Mouse (Mus musculus) heart, embryonic 11.5 days (tissue): ENCODE data around the gene Fryl. TPM values are rescaled to one million over a fixed set of nuclear protein-coding genes. Genes with fewer than 3 reads are reported as not detected.

Experiments used
- ATAC-seq: fragments of 200-750 bp; cut with Nextera tagmentation; replicated peaks from 2 replicates; pipeline ENCODE4 v1.8.0; 2017; ENCODE audit warnings: moderate library complexity; ENCODE audit not compliant: insufficient number of reproducible peaks, low FRiP score, low TSS enrichment
- H3K27ac ChIP-seq: fragments of 300-500 bp; sonication (generic); 2 replicates; pipeline ENCODE4 v1.5.1; 2014; ENCODE audit warnings: mild to moderate bottlenecking, low read depth, low read length
- H3K27me3 ChIP-seq: fragments of 300-500 bp; sonication (generic); 2 replicates; pipeline ENCODE4 v1.6.1; 2014; ENCODE audit warnings: mild to moderate bottlenecking, low read length, mixed read lengths; ENCODE audit not compliant: control insufficient read depth, insufficient read depth
- H3K36me3 ChIP-seq: fragments of 300-500 bp; sonication (generic); 2 replicates; pipeline ENCODE4 v1.6.1; 2014; ENCODE audit warnings: mild to moderate bottlenecking, low read length, moderate library complexity, mixed read lengths; ENCODE audit not compliant: control insufficient read depth, insufficient read depth
- H3K4me1 ChIP-seq: fragments of 300-500 bp; sonication (generic); 2 replicates; pipeline ENCODE4 v1.6.1; 2014; ENCODE audit warnings: low read length; ENCODE audit not compliant: control insufficient read depth, insufficient read depth
- H3K4me2 ChIP-seq: fragments of 300-500 bp; sonication (generic); 2 replicates; pipeline ENCODE4 v1.6.1; 2014; ENCODE audit warnings: mild to moderate bottlenecking, moderate library complexity
- H3K4me3 ChIP-seq: fragments of 300-500 bp; sonication (generic); 2 replicates; pipeline ENCODE4 v1.5.1; 2014; ENCODE audit warnings: low read depth, low read length
- H3K9ac ChIP-seq: fragments of 300-500 bp; sonication (generic); 2 replicates; pipeline ENCODE4 v1.6.1; 2014; ENCODE audit warnings: mild to moderate bottlenecking, low read depth, low read length, moderate library complexity
- H3K9me3 ChIP-seq: fragments of 300-500 bp; sonication (generic); replicated peaks from 2 replicates; pipeline ENCODE4 v1.6.1; 2016; ENCODE audit warnings: low read length; ENCODE audit not compliant: control insufficient read depth
- WGBS: fragments of 180-500 bp; shearing (Covaris S2); extraction: QIAGEN DNeasy Blood & Tissue Kit; methylation state at CpG from one replicate; pipeline ENCODE4 v1.1.7; 2014; ENCODE audit not compliant: insufficient replicate concordance; 5-methylcytosine and 5-hydroxymethylcytosine counted together
- polyA plus RNA-seq: library from polyadenylated mRNA; unstranded; fragments of >200 nt; fragmentation: Nextera tagmentation; extraction: Ambion mirVana; gene quantifications from 2 replicates; pipeline ENCODE4 v1.2.1, GENCODE M21; 2014

Gene Fryl
- polyA plus RNA-seq, 1 experiment from 2014 or later: 40.8 TPM

- H3K4me1 ChIP-seq: no peaks in the 10 kb centered on the region
- no peak overlapping the region for H3K27ac ChIP-seq
- H3K4me3 ChIP-seq: no peak overlapping the region
- no peak for ATAC-seq
- H3K36me3 ChIP-seq: peaks cover 35% of the 10 kb centered on the region
- no peaks in the 10 kb centered on the region for H3K27me3 ChIP-seq
- no peaks in the 10 kb centered on the region for H3K9me3 ChIP-seq
- no peak overlapping the region for H3K9ac ChIP-seq
- no peak overlapping the region for H3K4me2 ChIP-seq
- 76% methylated on average over 8 of the region's 8 CpGs for WGBS
These were observed 164.2 kb downstream of the Fryl start for GRCm38 (mm10) chr5:73092236-73092635.

GRCm38 (mm10) chr5:73089158-73089557, 167.3 kb downstream of the Fryl start:
- no peak overlapping the region for H3K4me3 ChIP-seq
- H3K4me1 ChIP-seq: no peaks in the 10 kb centered on the region
- H3K9me3 ChIP-seq: no peaks in the 10 kb centered on the region
- no peaks in the 10 kb centered on the region for H3K27me3 ChIP-seq
- H3K36me3 ChIP-seq: peaks cover 37% of the 10 kb centered on the region
- 94% methylated on average over 17 of the region's 17 CpGs for WGBS
- no peak for ATAC-seq
- no peak overlapping the region for H3K27ac ChIP-seq
- H3K9ac ChIP-seq: no peak overlapping the region
- no peak overlapping the region for H3K4me2 ChIP-seq

DNA sequence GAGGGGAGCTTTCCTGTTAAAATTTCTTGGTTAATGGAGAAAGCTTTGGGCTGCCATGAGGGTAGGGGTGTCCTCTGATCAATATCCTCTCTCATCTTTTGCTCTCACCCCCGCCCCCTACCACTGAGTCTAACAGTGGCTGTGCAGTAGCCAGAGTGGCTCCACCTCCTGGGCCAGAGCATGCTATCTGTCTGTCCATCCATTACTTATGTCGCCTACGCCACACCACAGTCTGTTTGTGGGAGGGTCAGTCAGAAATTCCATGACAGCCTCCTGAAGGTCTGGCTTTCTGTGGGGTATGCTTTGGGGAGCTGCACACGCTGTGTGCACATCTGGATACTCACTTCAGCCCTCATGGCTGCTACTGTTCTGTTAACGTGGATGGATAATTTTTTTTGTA, 174.9 kb downstream of the Fryl start:
- Histone ChIP-seq H3K36me3 (peaks cover 32% of the 10 kb centered on the region), H3K4me1 (no peaks in the 10 kb centered on the region)
- 85% methylated on average over 5 of the region's 5 CpGs for WGBS

DNA sequence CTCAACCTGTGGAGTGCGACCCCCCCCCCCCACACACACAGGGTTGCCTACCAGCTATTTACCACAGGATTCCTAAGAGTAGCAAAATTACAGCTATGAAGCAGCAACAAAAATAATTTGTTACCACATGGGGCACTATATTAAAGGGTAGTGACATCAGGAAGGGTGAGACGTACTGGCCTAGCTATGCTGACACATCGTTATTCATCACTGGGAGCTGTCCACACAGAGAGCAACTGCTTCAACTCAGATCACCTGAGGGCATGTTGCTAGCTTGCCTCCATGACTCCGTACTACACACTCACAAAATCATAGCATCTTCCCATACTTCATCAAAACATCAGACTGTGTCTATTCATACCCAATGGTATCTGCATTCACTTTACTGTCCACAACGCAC, 176.6 kb downstream of the Fryl start:
- H3K9me3 ChIP-seq: no peaks in the 10 kb centered on the region
- no peak overlapping the region for H3K9ac ChIP-seq
- no peak overlapping the region for H3K4me2 ChIP-seq
- ATAC-seq: no peak
- H3K4me3 ChIP-seq: no peak overlapping the region
- WGBS: 79% methylated on average over 5 of the region's 5 CpGs
- no peaks in the 10 kb centered on the region for H3K27me3 ChIP-seq
- no peak overlapping the region for H3K27ac ChIP-seq
- H3K4me1 ChIP-seq: no peaks in the 10 kb centered on the region
- H3K36me3 ChIP-seq: peaks cover 36% of the 10 kb centered on the region

More for the DNA sequence above, 174.9 kb downstream of the Fryl start:
- no peak overlapping the region for H3K27ac ChIP-seq
- H3K27me3 ChIP-seq: no peaks in the 10 kb centered on the region
- no peak for ATAC-seq
- no peak overlapping the region for H3K4me3 ChIP-seq
- no peak overlapping the region for H3K9ac ChIP-seq
- H3K4me2 ChIP-seq: no peak overlapping the region
- H3K9me3 ChIP-seq: no peaks in the 10 kb centered on the region

DNA sequence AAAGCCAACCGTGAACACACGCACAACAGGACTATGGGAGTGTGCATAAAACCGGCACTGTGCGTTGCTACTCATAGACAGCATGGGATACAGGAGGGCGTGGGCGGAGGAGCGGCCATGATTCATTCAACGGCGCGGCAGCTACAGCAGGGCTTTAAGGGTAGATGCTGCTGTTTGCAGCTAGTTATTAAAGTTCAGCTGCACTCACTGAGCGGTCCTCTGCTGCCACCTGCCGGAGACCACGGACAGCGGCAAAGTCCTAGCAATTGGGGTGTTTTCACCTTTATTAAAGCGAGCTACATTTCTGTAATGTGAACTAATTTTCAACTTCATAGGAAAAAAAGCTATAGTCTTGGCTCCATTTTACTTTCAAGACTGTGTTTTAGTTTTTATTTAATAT, 185.1 kb downstream of the Fryl start:
- ATAC-seq: no peak

GRCm38 (mm10) chr5:73066946-73067345, 189.5 kb downstream of the Fryl start:
- Histone ChIP-seq H3K27me3 (no peaks in the 10 kb centered on the region), H3K9me3 (no peaks in the 10 kb centered on the region), H3K27ac (no peak overlapping the region), H3K4me2 (no peak overlapping the region), H3K4me1 (no peaks in the 10 kb centered on the region), H3K36me3 (peaks cover 21% of the 10 kb centered on the region), H3K9ac (no peak overlapping the region), H3K4me3 (no peak overlapping the region)
- 39% methylated on average over 6 of the region's 6 CpGs for WGBS
- no peak for ATAC-seq

More for the DNA sequence above, 185.1 kb downstream of the Fryl start:
- Histone ChIP-seq H3K27ac (no peak overlapping the region), H3K4me1 (0 out of 2 replicates have a peak, but pooled peaks cover 3% of the 10 kb centered on the region), H3K4me2 (no peak overlapping the region), H3K27me3 (no peaks in the 10 kb centered on the region), H3K9me3 (no peaks in the 10 kb centered on the region), H3K36me3 (peaks cover 27% of the 10 kb centered on the region), H3K9ac (no peak overlapping the region), H3K4me3 (no peak overlapping the region)
- WGBS: 38% methylated on average over 15 of the region's 15 CpGs

- H3K4me3 ChIP-seq: no peak overlapping the region
- H3K9me3 ChIP-seq: no peaks in the 10 kb centered on the region
- H3K36me3 ChIP-seq: peaks cover 21% of the 10 kb centered on the region
- H3K9ac ChIP-seq: no peak overlapping the region
- H3K27me3 ChIP-seq: no peaks in the 10 kb centered on the region
- H3K4me1 ChIP-seq: no peaks in the 10 kb centered on the region
- no peak overlapping the region for H3K4me2 ChIP-seq
- WGBS: 81% methylated on average over 13 of the region's 13 CpGs
- no peak overlapping the region for H3K27ac ChIP-seq
- ATAC-seq: no peak
These were observed 192.4 kb downstream of the Fryl start for GRCm38 (mm10) chr5:73063768-73064669.

GRCm38 (mm10) chr5:73061506-73062155, 194.8 kb downstream of the Fryl start:
- 89% methylated on average over 11 of the region's 11 CpGs for WGBS
- H3K4me3 ChIP-seq: no peak overlapping the region
- no peaks in the 10 kb centered on the region for H3K9me3 ChIP-seq
- H3K4me2 ChIP-seq: no peak overlapping the region
- H3K36me3 ChIP-seq: peaks cover 12% of the 10 kb centered on the region
- no peak overlapping the region for H3K9ac ChIP-seq
- no peaks in the 10 kb centered on the region for H3K27me3 ChIP-seq
- no peaks in the 10 kb centered on the region for H3K4me1 ChIP-seq
- no peak for ATAC-seq
- no peak overlapping the region for H3K27ac ChIP-seq
